Mouse (Mus musculus): ENCODE data around the gene Ryr3. TPM values are rescaled to one million over a fixed set of nuclear protein-coding genes. Genes with fewer than 3 reads are reported as not detected.

Ryr3 gene
- total RNA-seq, 1 experiment, result 5.4 TPM

- Histone ChIP-seq H3K9me3 (ENCODE audit: control insufficient read depth, insufficient read depth, low read depth, low read length) (no peaks in the 10 kb centered on the region), H3K4me1 (ENCODE audit: control insufficient read depth in 2 of 2, insufficient read depth in 2 of 2, low read length in 2 of 2, poor library complexity in 1 of 2) (0 out of 4 replicates have a peak, but pooled peaks cover 0 to 3% of the 10 kb centered on the region in 2 experiments), H3K36me3 (ENCODE audit: control insufficient read depth, insufficient read depth, low read length, poor library complexity, severe bottlenecking) (no peaks in the 10 kb centered on the region), H3K4me3 (ENCODE audit: insufficient read depth in 1 of 2, low read depth in 1 of 2, low read length in 2 of 2, poor library complexity in 1 of 2, severe bottlenecking in 1 of 2) (no peak overlapping the region), H3K9ac (ENCODE audit: insufficient read depth, low read depth, low read length, poor library complexity, severe bottlenecking) (no peak overlapping the region), H3K27ac (ENCODE audit: insufficient read depth, low read depth, low read length, poor library complexity, severe bottlenecking) (no peak overlapping the region)
- no peak for DNase-seq (ENCODE audit: low read depth, low spot score)
- in situ Hi-C loops (cut with MboI; ENCODE audit: low sequenced_read_pairs in 2 of 2, unreplicated experiment in 2 of 2), result no loop called here
- TF ChIP-seq CHD2 (IDR thresholded peaks at IDR 0.05; ENCODE audit: low read depth, low read length) (no peak), MAFK (IDR thresholded peaks at IDR 0.05; ENCODE audit: insufficient read depth, low read depth, low read length) (no peak), HCFC1 (IDR thresholded peaks at IDR 0.05; ENCODE audit: borderline replicate concordance, insufficient read depth, low read length) (no peak), ZNF384 (IDR thresholded peaks at IDR 0.05; ENCODE audit: low read depth, low read length) (no peak), ZC3H11A (IDR thresholded peaks at IDR 0.05; ENCODE audit: borderline replicate concordance, low read depth, low read length) (no peak)
These were observed 614.4 kb downstream of the Ryr3 start for GRCm38 (mm10) chr2:112602487-112602886.

GRCm38 (mm10) chr2:112600222-112600621 is 616.7 kb downstream of the Ryr3 start:
- Histone ChIP-seq H3K4me1 (ENCODE audit: control insufficient read depth in 2 of 2, insufficient read depth in 2 of 2, low read length in 2 of 2, poor library complexity in 1 of 2) (0 out of 4 replicates have a peak, but pooled peaks cover 0 to 3% of the 10 kb centered on the region in 2 experiments), H3K4me3 (ENCODE audit: insufficient read depth in 1 of 2, low read depth in 1 of 2, low read length in 2 of 2, poor library complexity in 1 of 2, severe bottlenecking in 1 of 2) (no peak overlapping the region), H3K9me3 (ENCODE audit: control insufficient read depth, insufficient read depth, low read depth, low read length) (no peaks in the 10 kb centered on the region), H3K27ac (ENCODE audit: insufficient read depth, low read depth, low read length, poor library complexity, severe bottlenecking) (no peak overlapping the region), H3K9ac (ENCODE audit: insufficient read depth, low read depth, low read length, poor library complexity, severe bottlenecking) (no peak overlapping the region), H3K36me3 (ENCODE audit: control insufficient read depth, insufficient read depth, low read length, poor library complexity, severe bottlenecking) (no peaks in the 10 kb centered on the region)
- TF ChIP-seq ZC3H11A (IDR thresholded peaks at IDR 0.05; ENCODE audit: borderline replicate concordance, low read depth, low read length) (no peak), MAFK (IDR thresholded peaks at IDR 0.05; ENCODE audit: insufficient read depth, low read depth, low read length) (no peak), CHD2 (IDR thresholded peaks at IDR 0.05; ENCODE audit: low read depth, low read length) (no peak), ZNF384 (IDR thresholded peaks at IDR 0.05; ENCODE audit: low read depth, low read length) (no peak), HCFC1 (IDR thresholded peaks at IDR 0.05; ENCODE audit: borderline replicate concordance, insufficient read depth, low read length) (no peak)
- in situ Hi-C loops (cut with MboI; ENCODE audit: low sequenced_read_pairs in 2 of 2, unreplicated experiment in 2 of 2), result no loop called here
- DNase-seq (ENCODE audit: low read depth, low spot score), result no peak

GRCm38 (mm10) chr2:112597064-112597463 is 619.8 kb downstream of the Ryr3 start:
- H3K4me1 ChIP-seq (ENCODE audit: control insufficient read depth in 2 of 2, insufficient read depth in 2 of 2, low read length in 2 of 2, poor library complexity in 1 of 2), result 0 out of 4 replicates have a peak, but pooled peaks cover 0 to 5% of the 10 kb centered on the region in 2 experiments
- H3K9ac ChIP-seq (ENCODE audit: insufficient read depth, low read depth, low read length, poor library complexity, severe bottlenecking), result no peak overlapping the region
- no peak for DNase-seq (ENCODE audit: low read depth, low spot score)
- in situ Hi-C loops (cut with MboI; ENCODE audit: low sequenced_read_pairs in 2 of 2, unreplicated experiment in 2 of 2), result no loop called here
- TF ChIP-seq HCFC1 (IDR thresholded peaks at IDR 0.05; ENCODE audit: borderline replicate concordance, insufficient read depth, low read length), result no peak
- TF ChIP-seq ZNF384 (IDR thresholded peaks at IDR 0.05; ENCODE audit: low read depth, low read length), result no peak
- TF ChIP-seq CHD2 (IDR thresholded peaks at IDR 0.05; ENCODE audit: low read depth, low read length), result no peak
- TF ChIP-seq MAFK (IDR thresholded peaks at IDR 0.05; ENCODE audit: insufficient read depth, low read depth, low read length), result no peak
- no peak for TF ChIP-seq ZC3H11A (IDR thresholded peaks at IDR 0.05; ENCODE audit: borderline replicate concordance, low read depth, low read length)
- no peaks in the 10 kb centered on the region for H3K36me3 ChIP-seq (ENCODE audit: control insufficient read depth, insufficient read depth, low read length, poor library complexity, severe bottlenecking)
- no peak overlapping the region for H3K27ac ChIP-seq (ENCODE audit: insufficient read depth, low read depth, low read length, poor library complexity, severe bottlenecking)
- H3K4me3 ChIP-seq (ENCODE audit: insufficient read depth in 1 of 2, low read depth in 1 of 2, low read length in 2 of 2, poor library complexity in 1 of 2, severe bottlenecking in 1 of 2), result no peak overlapping the region
- no peaks in the 10 kb centered on the region for H3K9me3 ChIP-seq (ENCODE audit: control insufficient read depth, insufficient read depth, low read depth, low read length)

GRCm38 (mm10) chr2:112596415-112596814 is 620.5 kb downstream of the Ryr3 start:
- H3K4me3 ChIP-seq (ENCODE audit: insufficient read depth in 1 of 2, low read depth in 1 of 2, low read length in 2 of 2, poor library complexity in 1 of 2, severe bottlenecking in 1 of 2), result no peak overlapping the region
- DNase-seq (ENCODE audit: low read depth, low spot score), result no peak
- no peaks in the 10 kb centered on the region for H3K9me3 ChIP-seq (ENCODE audit: control insufficient read depth, insufficient read depth, low read depth, low read length)
- H3K9ac ChIP-seq (ENCODE audit: insufficient read depth, low read depth, low read length, poor library complexity, severe bottlenecking), result no peak overlapping the region
- TF ChIP-seq HCFC1 (IDR thresholded peaks at IDR 0.05; ENCODE audit: borderline replicate concordance, insufficient read depth, low read length) (no peak), ZNF384 (IDR thresholded peaks at IDR 0.05; ENCODE audit: low read depth, low read length) (no peak), CHD2 (IDR thresholded peaks at IDR 0.05; ENCODE audit: low read depth, low read length) (no peak), MAFK (IDR thresholded peaks at IDR 0.05; ENCODE audit: insufficient read depth, low read depth, low read length) (no peak), ZC3H11A (IDR thresholded peaks at IDR 0.05; ENCODE audit: borderline replicate concordance, low read depth, low read length) (no peak)
- H3K36me3 ChIP-seq (ENCODE audit: control insufficient read depth, insufficient read depth, low read length, poor library complexity, severe bottlenecking), result no peaks in the 10 kb centered on the region
- 0 out of 4 replicates have a peak, but pooled peaks cover 0 to 5% of the 10 kb centered on the region in 2 experiments for H3K4me1 ChIP-seq (ENCODE audit: control insufficient read depth in 2 of 2, insufficient read depth in 2 of 2, low read length in 2 of 2, poor library complexity in 1 of 2)
- H3K27ac ChIP-seq (ENCODE audit: insufficient read depth, low read depth, low read length, poor library complexity, severe bottlenecking), result no peak overlapping the region
- in situ Hi-C loops (cut with MboI; ENCODE audit: low sequenced_read_pairs in 2 of 2, unreplicated experiment in 2 of 2), result no loop called here
